Mouse (Mus musculus) mature B cell (primary cell): ENCODE measurements around the gene Gnaz.
"Not testable (repeated sequence)": the region's sequence is repeated elsewhere in the genome, so short reads cannot be mapped to it uniquely, and the experiment has no call there.

Experiments
- in situ Hi-C: fragments of 300-500 bp; cut with MboI; formaldehyde crosslinking; loops from 2 replicates; pipeline ENCODE4 v1.14.3; 2019

Gene Gnaz

DNA sequence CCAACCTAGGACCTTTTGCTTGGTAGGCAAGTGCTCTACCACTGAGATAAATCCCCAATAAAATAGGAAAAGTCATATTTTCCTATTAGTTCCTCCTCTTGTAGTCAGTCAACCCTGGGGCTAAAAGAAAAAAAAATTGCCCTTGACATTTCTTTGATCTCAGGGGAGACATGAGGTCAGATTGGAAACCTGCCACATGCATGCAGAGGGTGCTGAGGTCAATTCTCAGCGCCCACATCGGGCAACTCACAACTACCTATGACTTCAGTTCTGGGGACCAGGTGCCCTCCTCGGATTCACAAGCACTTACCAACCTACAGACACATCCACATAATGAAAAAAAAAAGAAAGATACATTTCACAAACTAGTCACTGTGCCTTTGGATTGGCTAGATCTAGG lies 63.3 kb downstream of the Gnaz start:
- in situ Hi-C loops = no loop called here

DNA sequence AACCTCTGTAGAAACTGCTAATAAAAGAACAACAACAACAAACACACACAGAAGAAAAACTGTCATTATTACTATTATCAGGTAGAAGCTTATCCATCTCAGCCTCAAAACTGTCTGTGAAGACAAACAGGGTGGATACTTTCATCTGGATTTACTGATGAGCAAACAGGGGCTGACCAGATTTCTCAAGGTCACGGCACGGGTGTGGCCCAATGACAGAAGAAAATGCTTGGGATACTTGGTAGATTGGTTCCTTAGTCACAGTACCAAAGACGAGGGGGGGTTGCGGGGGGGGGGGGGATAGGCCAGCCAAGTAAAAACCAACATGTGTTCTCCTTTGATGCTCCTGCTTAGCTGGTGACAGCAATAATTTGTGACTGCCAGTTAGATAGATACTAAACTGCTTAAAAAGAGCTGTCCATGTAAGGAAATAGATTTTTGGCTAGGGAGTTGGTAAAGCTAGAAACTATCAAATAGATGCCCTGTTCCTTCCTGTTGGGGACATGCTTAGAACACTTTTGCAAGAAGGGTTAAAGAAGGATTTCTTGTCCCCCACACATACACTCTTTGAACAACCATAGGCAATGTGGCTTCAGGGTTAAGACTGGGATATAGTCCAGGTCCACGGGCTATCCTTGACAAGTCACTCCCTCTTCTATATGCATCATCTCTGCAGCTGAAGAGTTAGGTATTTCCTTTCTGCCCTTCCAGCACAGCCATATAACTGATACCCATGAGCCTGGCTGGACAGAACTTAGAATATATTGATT lies 64.6 kb downstream of the Gnaz start:
- in situ Hi-C loops = no loop called here

DNA sequence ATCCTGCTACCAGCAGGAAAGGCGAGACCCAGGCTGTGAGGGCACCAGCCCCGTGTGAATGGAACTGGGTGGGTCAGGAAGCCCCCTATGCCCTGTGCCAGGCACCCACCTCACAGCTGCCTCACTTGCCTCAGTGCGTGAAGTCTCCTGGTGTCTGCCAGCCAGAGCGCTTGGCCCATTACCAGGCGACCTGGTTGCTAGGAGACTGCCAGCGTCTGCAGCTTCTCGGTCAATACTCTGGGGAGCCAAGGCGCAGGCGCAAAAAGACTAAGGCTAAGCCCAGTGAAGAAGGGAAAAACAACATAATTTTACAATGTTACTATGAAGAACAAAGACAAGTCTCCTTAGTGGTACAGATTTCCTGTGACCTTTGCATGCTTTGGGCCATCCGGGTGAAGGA lies 65.4 kb downstream of the Gnaz start, which contains the start of gene Rsph14:
TSS of gene Rsph14 (minus strand) at position 192 of the 400 bp plus-strand sequence.
- in situ Hi-C loops = no loop called here

DNA sequence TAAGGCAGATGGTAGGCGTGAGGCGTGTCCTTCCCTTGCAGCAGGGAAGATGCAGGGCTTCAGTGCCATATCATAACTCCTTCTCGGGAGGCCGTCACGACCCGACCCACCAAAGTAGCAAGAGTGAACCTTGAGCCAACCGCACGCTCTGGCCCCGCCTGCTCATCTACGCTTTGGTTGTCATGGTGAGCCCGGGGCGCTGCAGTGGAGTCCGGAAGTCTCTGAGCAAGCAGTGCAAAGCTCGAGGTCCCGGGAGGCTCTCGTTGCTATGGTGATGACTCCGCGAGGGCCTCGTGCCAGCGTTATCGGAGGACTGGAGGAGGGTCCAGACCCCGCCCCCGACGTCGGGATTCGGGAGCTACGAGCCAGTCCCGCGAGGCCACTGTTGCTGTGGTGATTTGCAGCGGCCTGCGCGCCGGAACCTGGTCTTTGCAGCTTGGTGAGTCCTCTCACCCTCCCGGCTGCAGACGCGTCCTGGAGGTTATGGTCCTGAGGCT lies 70.0 kb downstream of the Gnaz start, which contains the start of gene Rab36:
TSS of gene Rab36 (plus strand) at position 176 of the 497 bp plus-strand sequence.
- in situ Hi-C loops = no loop called here

DNA sequence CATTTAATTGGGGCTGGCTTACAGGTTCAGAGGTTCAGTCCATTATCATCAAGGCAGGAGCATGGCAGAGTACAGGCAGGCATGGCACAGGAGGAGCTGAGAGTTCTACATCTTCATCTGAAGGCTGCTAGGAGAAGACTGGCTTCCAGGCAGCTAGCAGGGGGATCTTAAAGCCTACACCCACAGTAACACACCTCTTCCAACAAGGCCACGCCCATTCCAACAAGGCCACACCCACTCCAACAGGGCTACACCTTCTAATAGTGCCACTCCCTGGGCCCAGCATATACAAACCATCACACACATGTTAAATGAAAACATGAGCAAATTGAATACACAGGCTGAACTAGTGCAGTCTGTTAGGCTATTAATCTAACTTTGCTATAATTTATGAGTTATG lies 75.1 kb downstream of the Gnaz start:
- in situ Hi-C loops = not testable (repeated sequence)

DNA sequence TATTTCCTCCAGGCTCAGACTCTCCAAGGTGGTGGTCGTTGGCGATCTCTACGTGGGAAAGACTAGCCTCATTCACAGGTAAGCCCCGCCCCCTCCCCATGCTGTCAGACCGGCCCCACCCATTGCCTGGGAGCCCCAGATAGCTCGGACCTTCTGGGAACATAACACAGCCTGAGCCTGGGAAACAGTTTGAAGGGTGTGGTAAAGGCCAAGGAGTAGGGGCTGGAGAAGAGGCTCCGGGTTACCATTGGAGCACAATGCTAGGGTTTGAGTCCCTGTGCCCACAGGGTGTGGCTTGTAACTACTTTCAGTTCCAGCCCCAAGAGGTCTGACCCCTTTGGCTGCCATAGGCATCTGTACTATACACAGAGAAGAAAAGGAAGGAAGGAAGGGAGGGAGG lies 77.5 kb downstream of the Gnaz start:
- in situ Hi-C loops = no loop called here

DNA sequence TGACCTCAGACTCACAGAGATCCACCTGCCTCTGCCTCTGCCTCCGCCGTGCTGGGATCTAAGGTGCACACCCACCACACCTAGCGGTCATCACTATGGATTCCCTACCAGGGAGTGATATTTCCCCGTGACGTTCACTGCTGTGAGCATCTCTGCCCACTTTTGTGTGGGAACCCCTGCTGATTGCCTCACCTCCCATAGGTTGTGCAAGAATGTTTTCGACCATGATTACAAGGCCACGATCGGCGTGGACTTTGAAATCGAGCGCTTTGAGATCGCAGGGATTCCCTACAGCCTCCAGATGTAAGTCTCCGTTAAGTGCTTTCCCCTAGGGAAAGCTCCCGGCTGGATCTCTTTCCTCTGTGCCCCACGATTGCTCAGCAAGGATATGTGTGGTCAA lies 78.9 kb downstream of the Gnaz start:
- in situ Hi-C loops = no loop called here

DNA sequence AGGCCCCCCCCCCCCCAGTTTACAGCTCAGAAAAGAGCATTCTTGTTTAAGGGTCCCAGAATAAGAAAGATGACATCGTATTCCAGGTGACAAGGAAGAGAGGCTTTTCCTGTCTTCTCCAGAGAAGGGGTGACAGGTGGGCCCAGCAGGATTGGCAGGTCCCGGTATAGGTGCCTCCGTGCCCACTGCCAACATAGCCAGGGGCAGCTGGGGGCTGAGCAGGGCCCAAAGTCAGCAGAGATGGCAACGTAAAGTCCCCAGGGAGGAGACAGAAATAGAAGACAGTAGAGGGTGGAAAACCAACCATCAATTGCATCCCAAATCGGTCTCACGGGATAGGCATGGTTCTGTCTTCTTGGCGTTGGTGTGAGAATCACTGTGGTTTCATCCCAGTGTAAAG lies 81.7 kb downstream of the Gnaz start:
- in situ Hi-C loops = no loop called here

DNA sequence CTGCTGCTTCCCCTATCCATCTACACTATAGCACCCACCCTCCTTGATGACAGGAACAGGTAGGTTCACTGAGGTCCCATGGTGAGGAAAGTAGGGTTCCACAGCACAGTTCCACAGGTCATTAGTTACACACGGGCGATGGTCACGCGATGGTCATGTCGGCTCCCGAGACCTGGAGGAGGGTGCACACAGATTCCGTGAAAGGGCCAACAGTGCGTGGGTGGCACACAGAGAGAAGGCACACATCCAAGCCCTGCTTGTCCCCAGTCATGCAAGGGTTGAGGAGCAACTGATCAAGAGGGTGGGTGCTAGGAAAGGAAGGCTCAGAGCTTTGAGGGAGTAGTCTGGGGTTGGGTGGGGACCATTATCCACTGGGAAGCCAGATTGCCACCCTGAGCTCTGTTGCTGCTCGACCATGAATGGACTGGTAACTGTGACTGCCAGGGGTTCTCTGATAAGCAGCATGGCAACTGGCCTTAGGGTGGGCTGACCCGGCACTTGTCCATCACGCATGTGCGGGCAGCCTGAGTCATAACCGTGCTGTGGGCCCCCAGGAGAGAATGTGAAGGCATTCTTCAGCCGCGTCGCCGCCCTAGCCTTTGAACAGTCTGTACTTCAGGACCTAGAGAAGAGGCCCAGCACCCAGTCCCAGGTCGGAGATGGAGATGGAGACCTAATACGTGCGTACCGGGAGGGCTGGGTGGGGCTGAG lies 84.5 kb downstream of the Gnaz start:
- in situ Hi-C loops = no loop called here

DNA sequence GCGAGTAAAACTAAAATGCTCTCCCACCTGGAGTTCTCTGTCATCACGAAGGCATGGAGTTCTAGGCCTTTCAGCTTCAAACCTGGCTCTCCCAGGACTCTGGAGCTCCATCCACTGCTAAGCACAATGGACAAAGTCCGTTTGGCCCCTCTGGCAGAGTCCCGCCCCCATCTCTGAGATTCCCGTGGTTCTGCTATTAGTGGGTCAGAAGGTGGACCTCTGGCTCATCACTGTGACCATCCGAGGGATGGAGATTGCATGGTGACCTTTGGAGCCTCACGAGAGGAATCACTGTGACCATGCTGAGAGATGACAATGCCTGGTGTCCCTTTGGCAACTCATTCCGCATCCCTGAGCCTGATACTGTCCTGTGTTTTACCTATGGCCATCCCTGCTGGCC lies 85.9 kb downstream of the Gnaz start:
- in situ Hi-C loops = no loop called here

DNA sequence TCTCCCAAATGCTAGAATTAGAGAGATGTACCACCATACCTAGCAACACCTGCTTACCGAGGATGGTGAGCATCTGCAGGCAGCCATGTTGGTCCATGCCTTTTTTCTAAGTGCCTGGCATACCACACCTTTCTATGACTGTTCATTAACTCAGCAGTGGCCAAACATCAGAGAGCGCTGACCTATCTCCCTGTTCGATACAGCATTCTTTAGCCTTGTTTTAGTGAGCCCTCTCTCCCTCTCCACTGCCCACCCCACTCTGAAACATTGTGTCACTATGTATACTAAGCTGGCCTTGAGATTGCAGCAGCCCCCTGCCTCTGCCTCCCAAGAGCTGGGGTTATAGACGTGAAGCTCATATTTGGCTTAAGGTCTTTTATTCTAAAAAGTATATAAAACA lies 86.7 kb downstream of the Gnaz start:
- in situ Hi-C loops = no loop called here

DNA sequence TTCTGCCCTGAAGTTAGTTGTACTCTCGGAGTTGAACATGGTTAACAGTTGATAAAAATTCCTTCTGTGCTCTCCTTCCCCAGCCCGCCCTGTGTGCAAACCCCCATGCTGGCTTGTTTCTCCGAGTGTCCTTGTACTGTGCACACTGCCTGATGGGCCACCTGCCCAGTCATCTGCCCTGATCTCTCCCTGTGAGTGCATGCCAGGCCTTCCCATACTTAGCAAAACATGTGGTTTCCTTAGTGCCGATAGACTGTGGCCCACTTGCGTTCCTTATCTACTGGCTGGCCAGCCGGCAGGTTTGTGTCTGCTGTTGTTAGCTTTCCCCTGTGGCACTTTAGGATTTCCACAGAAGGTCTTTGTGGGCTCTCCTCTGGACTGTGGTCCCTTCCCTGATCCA lies 87.1 kb downstream of the Gnaz start:
- in situ Hi-C loops = no loop called here

DNA sequence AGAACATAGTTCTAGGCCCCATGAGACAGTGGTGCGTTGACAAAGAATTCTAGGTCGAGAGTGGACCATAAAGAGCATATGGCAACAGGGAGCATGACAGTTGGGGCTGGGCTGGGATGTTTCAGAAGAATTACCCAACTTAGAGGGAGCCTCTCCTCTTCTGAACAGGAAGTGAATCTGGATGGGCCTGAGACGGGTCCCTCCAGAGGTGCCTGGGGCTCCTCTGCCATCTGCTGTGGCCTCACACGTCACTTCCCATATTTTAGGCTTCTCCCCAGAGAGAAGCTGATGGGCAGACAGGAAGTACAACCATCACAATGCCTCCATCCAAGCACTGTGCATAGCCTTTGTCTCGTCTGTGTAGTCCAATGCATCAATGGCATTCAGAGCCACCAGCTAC lies 88.7 kb downstream of the Gnaz start:
- in situ Hi-C loops = no loop called here

DNA sequence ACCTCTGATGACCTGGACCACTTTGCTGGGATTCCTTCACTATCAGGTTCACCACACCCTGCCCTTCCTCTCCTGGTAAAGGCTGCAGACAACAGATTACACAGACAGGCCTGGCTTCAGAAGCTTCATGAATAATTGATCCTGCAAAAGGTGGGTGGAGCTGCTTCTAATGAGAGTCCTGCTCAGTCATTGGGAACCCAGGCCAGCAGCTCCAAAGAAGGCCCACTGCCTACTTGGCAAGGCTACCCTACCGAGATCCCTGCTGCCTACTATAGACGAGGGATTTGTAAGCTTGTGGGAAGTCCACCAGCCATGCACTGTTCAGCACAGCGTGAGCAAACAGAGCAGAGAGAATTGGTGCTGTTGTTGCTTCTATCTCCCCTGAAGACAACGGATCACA lies 89.3 kb downstream of the Gnaz start:
- in situ Hi-C loops = no loop called here

DNA sequence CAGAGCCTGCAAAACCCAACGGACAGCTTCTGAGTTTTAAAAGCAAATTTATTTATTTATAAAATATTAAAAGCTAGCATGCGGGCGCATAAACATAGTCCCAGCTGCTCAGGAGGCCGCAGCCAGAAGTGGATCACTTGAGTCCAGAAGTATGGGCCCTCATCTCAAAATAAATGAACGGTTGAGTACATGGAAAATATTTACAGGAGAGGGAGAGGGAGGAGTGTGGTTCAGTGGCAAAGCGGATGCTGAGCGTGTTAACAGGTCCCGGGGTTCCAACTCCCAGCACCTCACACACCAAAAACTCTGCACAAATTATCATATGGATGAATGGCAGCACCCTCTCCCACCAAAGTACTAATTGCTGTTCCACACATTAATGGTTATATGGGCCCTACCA lies 91.4 kb downstream of the Gnaz start:
- in situ Hi-C loops = no loop called here

DNA sequence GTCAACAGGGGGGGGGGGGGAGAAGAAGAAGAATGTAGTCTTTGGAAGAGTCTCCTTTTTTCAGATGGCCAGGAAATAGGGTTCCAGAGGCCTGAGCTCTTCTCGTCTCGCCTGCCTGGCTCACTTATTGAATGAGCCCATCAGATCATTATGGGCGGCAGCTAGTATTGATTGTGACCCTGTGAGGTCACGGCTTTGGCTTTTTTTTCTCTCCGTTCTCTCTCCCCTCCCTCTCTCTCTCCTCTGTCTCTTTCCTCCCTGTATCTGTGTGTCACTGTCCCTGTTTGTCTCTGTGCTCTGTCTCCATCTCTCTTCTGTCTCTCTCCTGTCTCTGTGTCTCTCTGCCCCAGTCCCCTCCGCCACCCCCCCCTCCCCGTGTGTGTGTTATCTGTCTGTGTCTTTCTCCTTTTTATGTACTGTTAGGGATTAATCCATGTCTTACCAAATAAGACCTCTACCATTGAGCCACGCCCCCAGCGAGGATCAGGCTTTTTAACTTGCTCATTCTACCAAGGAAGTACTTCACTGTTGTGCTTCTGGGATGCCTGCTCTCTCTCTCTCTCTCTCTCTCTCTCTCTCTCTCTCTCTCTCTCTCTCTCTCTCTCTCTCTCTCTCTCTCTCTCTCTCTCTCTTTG lies 91.9 kb downstream of the Gnaz start:
- in situ Hi-C loops = no loop called here

DNA sequence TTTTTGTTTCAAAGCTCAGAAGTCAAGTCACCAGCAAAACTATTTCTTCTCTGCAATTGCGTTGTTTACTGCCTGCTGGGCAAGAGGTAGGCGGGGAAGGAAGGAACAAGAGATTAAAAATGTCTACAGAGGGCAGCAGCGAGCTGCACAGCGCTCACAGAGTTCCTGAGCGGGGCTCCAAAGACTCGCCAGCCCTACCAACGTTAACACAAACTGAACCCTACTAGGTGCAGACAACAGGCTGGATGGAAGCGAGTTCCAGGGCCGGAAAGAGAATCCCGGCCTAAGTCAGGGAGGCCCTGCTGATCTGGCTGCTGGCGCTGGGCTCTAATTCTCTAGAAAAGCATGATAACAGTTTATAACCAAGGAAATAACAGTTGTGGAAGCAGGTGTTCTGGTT lies 92.4 kb downstream of the Gnaz start:
- in situ Hi-C loops = no loop called here

DNA sequence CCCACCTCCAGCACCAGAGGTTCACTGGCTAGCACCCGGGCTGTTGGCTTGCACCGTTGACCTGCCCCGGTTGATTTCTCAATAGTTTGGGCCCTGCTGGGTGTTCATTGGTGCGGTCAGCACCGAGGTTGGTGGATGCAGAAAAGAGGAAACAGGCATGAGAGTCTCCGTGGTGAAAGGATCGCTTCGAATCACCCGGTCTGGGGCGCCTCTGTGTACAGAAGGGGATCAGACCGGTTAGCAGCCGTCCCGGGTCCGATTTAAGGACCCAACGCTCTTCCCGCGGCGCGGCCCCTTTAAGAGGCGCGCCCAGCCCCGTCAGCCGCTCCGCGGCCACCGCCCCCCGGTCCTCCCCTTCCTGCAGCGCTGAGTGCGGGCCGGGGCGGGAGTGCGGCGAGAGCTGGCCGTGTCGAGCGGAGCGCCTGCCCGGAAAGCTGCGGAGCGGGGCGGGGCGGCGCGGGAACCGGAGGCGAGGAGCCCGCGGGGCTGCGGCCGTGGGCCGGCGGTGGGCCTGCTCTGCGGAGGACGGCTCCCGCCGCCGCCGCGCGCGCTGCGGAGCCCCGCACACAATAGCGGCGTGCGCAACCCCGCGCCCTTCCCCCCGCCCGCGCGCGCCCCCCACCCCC lies 93.4 kb downstream of the Gnaz start, which contains the start of gene Bcr:
TSS of gene Bcr (plus strand) at position 376 of the 626 bp plus-strand sequence.
- in situ Hi-C loops = loop anchor here (5.0 kb wide), 1 partner anchor 92 kb away; no protein-coding TSS in a partner anchor

DNA sequence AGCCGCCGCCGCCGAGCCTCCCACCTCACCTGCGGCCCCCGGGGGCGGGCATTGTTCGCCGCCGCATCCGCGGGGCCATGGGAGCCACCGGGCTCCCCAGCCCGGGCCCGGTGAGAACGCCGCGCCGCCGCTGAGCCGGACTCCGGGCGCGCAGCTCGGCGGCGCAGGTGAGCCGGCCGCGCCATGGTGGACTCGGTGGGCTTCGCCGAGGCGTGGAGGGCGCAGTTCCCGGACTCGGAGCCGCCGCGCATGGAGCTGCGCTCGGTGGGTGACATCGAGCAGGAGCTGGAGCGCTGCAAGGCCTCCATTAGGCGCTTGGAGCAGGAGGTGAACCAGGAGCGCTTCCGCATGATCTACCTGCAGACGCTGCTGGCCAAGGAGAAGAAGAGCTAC lies 93.9 kb downstream of the Gnaz start:
- in situ Hi-C loops = loop anchor here (5.0 kb wide), 1 partner anchor 91 kb away; no protein-coding TSS in a partner anchor

DNA sequence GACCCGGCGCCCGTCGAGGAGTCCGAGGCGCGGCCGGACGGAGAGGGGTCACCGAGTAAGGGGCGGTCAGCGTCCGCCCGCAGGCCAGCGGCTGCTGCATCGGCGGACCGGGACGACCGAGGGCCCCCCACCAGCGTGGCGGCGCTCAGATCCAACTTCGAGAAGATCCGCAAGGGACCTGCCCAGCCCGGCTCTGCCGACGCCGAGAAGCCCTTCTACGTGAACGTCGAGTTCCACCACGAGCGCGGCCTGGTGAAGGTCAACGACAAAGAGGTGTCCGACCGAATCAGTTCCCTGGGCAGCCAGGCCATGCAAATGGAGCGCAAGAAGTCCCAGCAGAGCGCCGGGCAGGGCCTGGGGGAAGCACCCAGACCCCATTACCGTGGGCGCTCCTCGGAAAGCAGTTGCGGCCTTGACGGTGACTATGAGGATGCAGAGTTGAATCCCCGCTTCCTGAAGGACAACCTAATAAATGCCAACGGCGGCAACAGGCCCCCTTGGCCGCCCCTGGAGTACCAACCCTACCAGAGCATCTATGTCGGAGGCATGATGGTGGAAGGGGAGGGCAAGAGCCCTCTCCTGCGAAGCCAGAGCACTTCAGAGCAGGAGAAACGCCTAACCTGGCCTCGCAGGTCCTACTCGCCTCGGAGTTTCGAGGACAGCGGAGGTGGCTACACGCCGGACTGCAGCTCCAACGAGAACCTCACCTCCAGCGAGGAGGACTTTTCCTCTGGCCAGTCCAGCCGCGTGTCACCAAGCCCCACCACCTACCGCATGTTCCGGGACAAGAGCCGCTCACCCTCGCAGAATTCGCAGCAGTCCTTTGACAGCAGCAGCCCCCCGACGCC lies 94.6 kb downstream of the Gnaz start:
- in situ Hi-C loops = loop anchor here (5.0 kb wide), 1 partner anchor 91 kb away; no protein-coding TSS in a partner anchor

DNA sequence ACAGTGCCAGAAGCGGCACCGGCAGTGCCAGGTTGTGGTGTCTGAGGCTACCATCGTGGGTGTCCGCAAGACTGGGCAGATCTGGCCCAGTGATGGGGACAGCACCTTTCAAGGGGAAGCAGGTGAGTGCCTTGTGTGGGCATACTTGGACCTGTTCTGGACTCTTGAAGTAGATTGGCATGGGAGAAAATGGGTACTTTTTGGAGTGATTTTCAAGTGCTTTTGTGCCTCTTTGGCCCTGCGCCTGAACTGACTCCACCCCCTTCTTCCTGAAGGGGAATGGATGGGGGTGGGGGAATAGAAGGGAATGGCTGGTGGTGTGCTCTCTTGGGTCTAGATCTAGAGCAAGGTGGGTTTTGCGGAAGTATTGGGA lies 95.2 kb downstream of the Gnaz start:
- in situ Hi-C loops = loop anchor here (5.0 kb wide), 1 partner anchor 90 kb away; no protein-coding TSS in a partner anchor
